Mouse (Mus musculus): ENCODE measurements around the gene Nemf.

GRCm38 (mm10) chr12:69299831-69300230 lies 57.1 kb downstream of the Nemf start:
- no peak for TF ChIP-seq CTCF (IDR thresholded peaks at IDR 0.05; ENCODE audit: extremely low read depth, insufficient read length, insufficient replicate concordance, low read depth, low read length)
- TF ChIP-seq POLR2A (IDR thresholded peaks at IDR 0.05; ENCODE audit: low read depth, low read length) = no peak
